Mouse (Mus musculus) stomach, postnatal 0 days (tissue): Measurements from ENCODE around the gene Fuom. TPM values are rescaled to one million over a fixed set of nuclear protein-coding genes. Genes with fewer than 3 reads are reported as not detected.

Experiments
- ATAC-seq: fragments of 200-750 bp; cut with Nextera tagmentation; 2 replicates; pipeline ENCODE4 v1.8.0; 2017; ENCODE audit not compliant: low FRiP score, low TSS enrichment
- DNase-seq: peaks from one replicate; pipeline ENCODE4 v3.0.0-alpha.2; 2016; ENCODE audit warnings: low spot score
- H3K27ac ChIP-seq: fragments of 300-500 bp; sonication (generic); replicated peaks from 2 replicates; pipeline ENCODE4 v1.5.1; 2014; ENCODE audit warnings: mild to moderate bottlenecking, control low read depth
- H3K27me3 ChIP-seq: fragments of 300-500 bp; sonication (generic); 2 replicates; pipeline ENCODE4 v1.6.1; 2014; ENCODE audit warnings: low read length; ENCODE audit not compliant: control insufficient read depth, insufficient read depth
- H3K36me3 ChIP-seq: fragments of 300-500 bp; sonication (generic); 2 replicates; pipeline ENCODE4 v1.6.1; 2014; ENCODE audit warnings: low read length, mixed read lengths; ENCODE audit not compliant: control insufficient read depth, insufficient read depth
- H3K4me1 ChIP-seq: fragments of 300-500 bp; sonication (generic); replicated peaks from 2 replicates; pipeline ENCODE4 v1.6.1; 2014; ENCODE audit warnings: antibody characterized with exemption; ENCODE audit not compliant: control insufficient read depth, insufficient read depth
- H3K4me2 ChIP-seq: fragments of 300-500 bp; sonication (generic); replicated peaks from 2 replicates; pipeline ENCODE4 v1.6.1; 2014; ENCODE audit warnings: low read depth, mild to moderate bottlenecking, control low read depth, moderate library complexity
- H3K4me3 ChIP-seq: fragments of 300-500 bp; sonication (generic); 2 replicates; pipeline ENCODE4 v1.5.1; 2014; ENCODE audit warnings: low read depth, low read length, control low read depth
- H3K9ac ChIP-seq: fragments of 300-500 bp; sonication (generic); 2 replicates; pipeline ENCODE4 v1.6.1; 2014; ENCODE audit warnings: mild to moderate bottlenecking, low read length, control low read depth, mixed read lengths
- H3K9me3 ChIP-seq: fragments of 300-500 bp; sonication (generic); 2 replicates; pipeline ENCODE4 v1.6.1; 2016; ENCODE audit warnings: low read length; ENCODE audit not compliant: control insufficient read depth
- CTCF ChIP-seq: IDR thresholded peaks from 2 replicates; pipeline ENCODE4 v1.5.1; 2016; ENCODE audit warnings: antibody characterized with exemption, low read depth, mild to moderate bottlenecking, moderate library complexity
- EP300 ChIP-seq: optimal IDR thresholded peaks from 2 replicates; pipeline ENCODE3; 2016; ENCODE audit warnings: antibody characterized with exemption
- WGBS: fragments of 180-500 bp; shearing (Covaris S2); extraction: QIAGEN DNeasy Blood & Tissue Kit; methylation state at CpG from one replicate; pipeline ENCODE4 v1.1.7; 2014; 5-methylcytosine and 5-hydroxymethylcytosine counted together
- polyA plus RNA-seq: library from polyadenylated mRNA; unstranded; fragments of >200 nt; fragmentation: Nextera tagmentation; extraction: Ambion mirVana; gene quantifications from 2 replicates; pipeline ENCODE4 v1.2.1, GENCODE M21; 2015

Fuom gene
- polyA plus RNA-seq, 1 experiment from 2014 or later, result 44.5 TPM

DNA sequence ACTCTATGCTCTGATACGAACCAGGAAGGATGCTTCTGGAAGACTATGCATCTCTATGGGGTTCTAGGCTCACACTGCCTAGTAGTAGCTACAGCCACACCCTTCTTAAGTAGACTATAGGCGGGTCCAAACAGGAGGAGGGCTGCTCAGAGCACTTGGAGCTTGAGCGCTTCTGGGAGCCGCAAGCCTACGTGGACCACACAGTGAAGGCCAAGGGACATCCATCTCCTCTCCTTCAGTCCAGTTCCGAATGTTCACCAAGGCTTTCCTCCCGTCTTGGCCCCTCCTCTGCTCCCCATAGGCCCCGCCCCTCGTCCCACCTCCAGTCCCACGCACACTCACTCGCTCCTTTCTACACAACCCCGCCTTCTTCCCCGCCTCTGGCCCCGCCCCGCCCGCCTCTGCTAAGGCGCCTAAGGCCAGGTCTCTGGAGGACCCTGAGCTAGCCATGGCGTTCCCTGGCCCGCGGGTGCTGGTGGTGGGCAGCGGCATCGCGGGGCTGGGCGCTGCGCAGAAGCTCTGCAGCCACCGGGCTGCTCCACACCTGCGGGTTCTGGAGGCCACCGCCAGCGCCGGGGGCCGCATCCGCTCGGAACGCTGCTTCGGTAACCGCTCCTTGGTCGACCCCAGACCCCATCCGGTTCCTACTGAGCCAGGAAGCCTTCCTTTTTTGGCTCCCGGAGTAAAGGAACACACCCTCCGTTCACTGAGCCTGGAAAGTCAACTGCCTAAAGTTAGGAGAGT lies 23.2 kb upstream of the Fuom start:
- H3K9ac ChIP-seq, result peak overlapping the region; percentile 89
- peaks cover 3% of the 10 kb centered on the region; the same call in 1 of the 2 replicates for H3K4me1 ChIP-seq
- TF ChIP-seq EP300 (no peak), CTCF (no peak)
- no peaks in the 10 kb centered on the region for H3K9me3 ChIP-seq
- H3K27me3 ChIP-seq, result no peaks in the 10 kb centered on the region
- ATAC-seq (peak; percentile 94), DNase-seq (peak; percentile 99)
- peak overlapping the region; percentile 88 for H3K27ac ChIP-seq
- H3K36me3 ChIP-seq, result no peaks in the 10 kb centered on the region
- peak overlapping the region; percentile 85 for H3K4me3 ChIP-seq
- 2% methylated on average over 39 of the region's 40 CpGs for WGBS
- peak overlapping the region; percentile 81 for H3K4me2 ChIP-seq

DNA sequence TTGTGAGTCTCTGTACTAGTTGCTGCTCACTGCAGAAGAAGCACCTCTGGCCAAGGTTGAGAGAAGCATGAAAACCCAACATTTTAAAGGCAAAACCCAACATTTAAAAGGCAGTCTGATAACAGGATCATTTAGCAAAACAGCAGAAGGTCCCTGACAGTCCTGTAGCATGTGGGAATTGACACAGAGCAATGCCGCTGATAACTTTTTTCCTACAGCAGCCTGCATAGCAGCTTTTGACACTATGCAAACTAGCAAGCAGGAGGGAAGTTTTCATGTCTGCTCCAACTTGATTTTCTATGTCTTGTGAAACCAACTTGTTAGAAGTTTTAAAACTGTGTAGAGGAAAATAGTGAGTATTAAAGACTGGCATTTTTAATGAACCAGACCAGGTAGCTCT lies 22.1 kb upstream of the Fuom start:
- no peak overlapping the region for H3K4me2 ChIP-seq
- H3K4me1 ChIP-seq, result peaks cover 3% of the 10 kb centered on the region; the same call in 1 of the 2 replicates
- no peaks in the 10 kb centered on the region for H3K36me3 ChIP-seq
- H3K27me3 ChIP-seq, result no peaks in the 10 kb centered on the region
- no peak for TF ChIP-seq EP300
- no peak for TF ChIP-seq CTCF
- H3K27ac ChIP-seq, result no peak overlapping the region
- no peak for DNase-seq
- no peak for ATAC-seq
- no peak overlapping the region for H3K4me3 ChIP-seq
- no peaks in the 10 kb centered on the region for H3K9me3 ChIP-seq
- WGBS, result 77% methylated on average over 1 of the region's 1 CpGs
- H3K9ac ChIP-seq, result no peak overlapping the region

DNA sequence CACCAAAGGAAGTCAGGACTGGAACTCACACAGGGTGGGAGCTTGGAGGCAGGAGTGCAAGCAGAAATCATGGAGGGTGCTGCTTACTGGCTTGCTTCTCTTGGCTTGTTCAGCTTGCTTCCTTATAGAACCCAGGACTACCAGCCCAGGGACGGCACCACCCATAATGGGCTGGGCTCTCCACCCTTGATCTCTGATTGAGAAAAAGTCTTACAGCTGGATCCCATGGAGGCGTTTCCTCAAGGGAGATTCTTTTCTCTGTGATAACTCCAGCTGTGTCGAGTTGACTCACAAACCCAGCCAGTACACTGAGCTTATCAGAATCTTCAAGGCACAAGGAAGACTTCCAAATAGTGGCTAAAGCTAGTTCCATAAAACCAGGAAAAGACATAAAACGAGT lies 20.5 kb upstream of the Fuom start:
- no peak for ATAC-seq
- no peaks in the 10 kb centered on the region for H3K36me3 ChIP-seq
- H3K4me3 ChIP-seq, result no peak overlapping the region
- DNase-seq, result peak; percentile 57
- no peak overlapping the region for H3K9ac ChIP-seq
- no peaks in the 10 kb centered on the region for H3K9me3 ChIP-seq
- H3K4me1 ChIP-seq, result peaks cover 3% of the 10 kb centered on the region; the same call in 1 of the 2 replicates
- H3K27ac ChIP-seq, result peak overlapping the region; percentile 9; the same call in 1 of the 2 replicates
- H3K4me2 ChIP-seq, result no peak overlapping the region
- no peak for TF ChIP-seq EP300
- no peak for TF ChIP-seq CTCF
- H3K27me3 ChIP-seq, result no peaks in the 10 kb centered on the region
- 21% methylated on average over 4 of the region's 4 CpGs for WGBS

DNA sequence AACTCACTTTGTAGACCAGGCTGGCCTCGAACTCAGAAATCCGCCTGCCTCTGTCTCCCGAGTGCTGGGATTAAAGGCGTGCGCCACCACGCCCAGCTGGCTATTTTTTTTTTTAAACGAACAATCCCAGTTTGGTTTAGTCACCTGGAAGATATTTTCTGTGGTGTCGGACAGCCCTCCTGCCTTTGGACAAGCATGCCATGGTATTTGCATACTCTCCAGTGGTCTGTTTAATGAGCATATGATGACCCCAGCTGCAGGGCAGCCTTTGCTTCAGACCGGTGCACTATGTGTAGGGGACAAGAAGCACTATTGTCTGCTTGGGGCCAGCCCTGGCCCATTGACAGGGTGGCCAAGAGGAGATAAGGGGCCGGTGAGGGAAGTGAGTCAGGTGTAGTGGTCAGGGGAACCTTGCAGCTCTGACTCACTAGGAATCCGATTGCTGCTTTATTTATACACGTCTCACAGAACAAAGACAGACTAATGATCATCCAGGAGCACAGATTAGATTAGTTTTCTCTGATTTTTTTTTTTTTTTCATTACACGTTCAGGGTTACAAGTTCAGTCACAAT lies 19.2 kb upstream of the Fuom start:
- Histone ChIP-seq H3K36me3 (no peaks in the 10 kb centered on the region), H3K4me2 (no peak overlapping the region), H3K27me3 (no peaks in the 10 kb centered on the region), H3K4me1 (no peaks in the 10 kb centered on the region), H3K4me3 (no peak overlapping the region), H3K9me3 (no peaks in the 10 kb centered on the region), H3K27ac (0 out of 2 replicates have a peak overlapping the region, but pooled peaks have one; percentile 45), H3K9ac (no peak overlapping the region)
- WGBS, result 57% methylated on average over 11 of the region's 13 CpGs
- DNase-seq (peak; percentile 74), ATAC-seq (peak; percentile 81)
- no peak for TF ChIP-seq CTCF
- TF ChIP-seq EP300, result no peak

DNA sequence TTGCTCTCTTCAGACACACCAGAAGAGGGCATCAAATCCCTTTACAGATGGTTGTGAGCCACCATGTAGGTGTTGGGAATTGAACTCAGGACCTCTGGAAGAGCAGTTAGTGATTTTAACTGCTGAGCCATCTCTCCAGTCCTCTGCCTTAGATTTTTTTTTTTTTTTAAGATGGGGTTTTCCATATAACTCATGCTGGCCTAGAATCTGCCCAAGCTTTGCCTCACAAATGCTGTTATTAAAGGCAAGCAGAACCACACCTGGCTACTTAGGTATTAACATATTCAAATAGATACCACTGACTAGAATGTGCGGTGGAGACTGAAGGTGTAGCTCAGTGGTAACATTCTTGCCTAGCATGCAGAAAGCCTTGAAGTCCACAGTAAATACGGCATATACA lies 18.2 kb upstream of the Fuom start:
- Histone ChIP-seq H3K27me3 (no peaks in the 10 kb centered on the region), H3K4me3 (no peak overlapping the region), H3K4me1 (no peaks in the 10 kb centered on the region), H3K4me2 (no peak overlapping the region), H3K27ac (no peak overlapping the region), H3K9ac (no peak overlapping the region), H3K9me3 (no peaks in the 10 kb centered on the region), H3K36me3 (no peaks in the 10 kb centered on the region)
- TF ChIP-seq CTCF (no peak), EP300 (no peak)
- ATAC-seq (no peak), DNase-seq (no peak)
- whole genome bisulfite sequencing, result 83% methylated on average over 2 of the region's 2 CpGs
